Mouse (Mus musculus) liver, postnatal 0 days (tissue): ENCODE measurements around the gene Mical3. TPM values are rescaled to one million over a fixed set of nuclear protein-coding genes. Genes with fewer than 3 reads are reported as not detected.

Source experiments
- ATAC-seq: fragments of 200-750 bp; cut with Nextera tagmentation; 2 replicates; pipeline ENCODE4 v1.8.0; 2017; ENCODE audit warnings: mild to moderate bottlenecking, moderate library complexity
- DNase-seq: peaks from one replicate; pipeline ENCODE4 v3.0.0-alpha.2; 2016
- H3K27ac ChIP-seq: fragments of 300-500 bp; sonication (generic); 2 replicates; pipeline ENCODE4 v1.5.1; 2014; ENCODE audit warnings: antibody characterized with exemption, moderate library complexity, mild to moderate bottlenecking, low read depth
- H3K27me3 ChIP-seq: fragments of 300-500 bp; sonication (generic); 2 replicates; pipeline ENCODE4 v1.6.1; 2014; ENCODE audit warnings: low read length, control low read depth, mixed read lengths; ENCODE audit not compliant: insufficient read depth
- H3K36me3 ChIP-seq: fragments of 300-500 bp; sonication (generic); replicated peaks from 2 replicates; pipeline ENCODE4 v1.6.1; 2014; ENCODE audit warnings: mild to moderate bottlenecking, control low read depth, low read length, moderate library complexity, mixed read lengths; ENCODE audit not compliant: insufficient read depth
- H3K4me1 ChIP-seq: fragments of 300-500 bp; sonication (generic); 2 replicates; pipeline ENCODE4 v1.6.1; 2014; ENCODE audit warnings: antibody characterized with exemption, mild to moderate bottlenecking, control low read depth; ENCODE audit not compliant: insufficient read depth
- H3K4me2 ChIP-seq: fragments of 300-500 bp; sonication (generic); 2 replicates; pipeline ENCODE4 v1.6.1; 2014; ENCODE audit warnings: low read depth, mild to moderate bottlenecking, low read length, moderate library complexity, mixed read lengths
- H3K4me3 ChIP-seq: fragments of 300-500 bp; sonication (generic); 2 replicates; pipeline ENCODE4 v1.5.1; 2014; ENCODE audit warnings: low read depth, low read length
- H3K9ac ChIP-seq: fragments of 300-500 bp; sonication (generic); replicated peaks from 2 replicates; pipeline ENCODE4 v1.6.1; 2014; ENCODE audit warnings: mild to moderate bottlenecking, moderate library complexity
- H3K9me3 ChIP-seq: fragments of 300-500 bp; sonication (generic); 2 replicates; pipeline ENCODE4 v1.6.1; 2016; ENCODE audit warnings: mild to moderate bottlenecking, control low read depth, low read length, mixed read lengths
- CTCF ChIP-seq: sonication (generic); IDR thresholded peaks from 2 replicates; pipeline ENCODE4 v1.5.1; 2016; ENCODE audit warnings: antibody characterized with exemption, low read depth
- EP300 ChIP-seq: IDR thresholded peaks from 2 replicates; pipeline ENCODE4 v1.6.1; 2016; ENCODE audit warnings: antibody characterized with exemption, low read depth, mild to moderate bottlenecking
- WGBS: fragments of 180-500 bp; shearing (Covaris S2); extraction: QIAGEN DNeasy Blood & Tissue Kit; methylation state at CpG from one replicate; pipeline ENCODE4 v1.1.7; 2014; ENCODE audit not compliant: insufficient replicate concordance; 5-methylcytosine and 5-hydroxymethylcytosine counted together
- polyA plus RNA-seq: library from polyadenylated mRNA; unstranded; fragments of >200 nt; fragmentation: Nextera tagmentation; extraction: Ambion mirVana; gene quantifications from 2 replicates; pipeline ENCODE4 v1.2.1, GENCODE M21; 2015

Gene Mical3
- 4.0 and 4.5 TPM in 2 replicates for polyA plus RNA-seq

- Histone ChIP-seq H3K9ac (peak within 1 kb of the TSS; percentile 2; the same call in 1 of the 2 replicates), H3K27me3 (peaks cover 29% of the 10 kb centered on the region), H3K27ac (no peak within 1 kb of the TSS), H3K4me3 (peak within 1 kb of the TSS; percentile 33), H3K4me1 (peaks cover 17% of the 10 kb centered on the region), H3K9me3 (no peaks in the 10 kb centered on the region), H3K36me3 (no peaks in the 10 kb centered on the region), H3K4me2 (peak within 1 kb of the TSS; percentile 77)
- TF ChIP-seq EP300: no peak
- no peak for TF ChIP-seq CTCF
- ATAC-seq (no peak), DNase-seq (no peak)
- 2% methylated on average over 17 of the region's 17 CpGs for WGBS
These were observed at the start of gene Mical3 for GRCm38 (mm10) chr6:121130773-121131172. TSS of gene Mical3 (minus strand) at chr6:121130999.

- Histone ChIP-seq H3K4me2 (no peak overlapping the region), H3K4me1 (peaks cover 14% of the 10 kb centered on the region; the same call in 1 of the 2 replicates), H3K27ac (no peak overlapping the region), H3K36me3 (no peaks in the 10 kb centered on the region), H3K4me3 (no peak overlapping the region), H3K9ac (no peak overlapping the region), H3K27me3 (no peaks in the 10 kb centered on the region), H3K9me3 (no peaks in the 10 kb centered on the region)
- 63% methylated on average over 7 of the region's 7 CpGs for WGBS
- ATAC-seq (no peak), DNase-seq (no peak)
- TF ChIP-seq EP300 (no peak), CTCF (no peak)
These were observed 49.0 kb upstream of the Mical3 start for GRCm38 (mm10) chr6:121179846-121180245.

GRCm38 (mm10) chr6:121178700-121179358, 48.0 kb upstream of the Mical3 start:
- H3K4me1 ChIP-seq: peaks cover 8% of the 10 kb centered on the region; the same call in 1 of the 2 replicates
- no peak overlapping the region for H3K4me3 ChIP-seq
- H3K9ac ChIP-seq: no peak overlapping the region
- H3K4me2 ChIP-seq: no peak overlapping the region
- ATAC-seq (0 out of 2 replicates have a peak, but pooled peaks have one; percentile 10), DNase-seq (peak; percentile 63)
- no peak for TF ChIP-seq EP300
- TF ChIP-seq CTCF: peak; percentile 73
- H3K27me3 ChIP-seq: no peaks in the 10 kb centered on the region
- no peaks in the 10 kb centered on the region for H3K9me3 ChIP-seq
- no peaks in the 10 kb centered on the region for H3K36me3 ChIP-seq
- 48% methylated on average over 7 of the region's 7 CpGs for WGBS
- H3K27ac ChIP-seq: no peak overlapping the region

- Histone ChIP-seq H3K9me3 (no peaks in the 10 kb centered on the region), H3K36me3 (no peaks in the 10 kb centered on the region), H3K27me3 (no peaks in the 10 kb centered on the region), H3K4me2 (no peak overlapping the region), H3K4me1 (0 out of 2 replicates have a peak, but pooled peaks cover 4% of the 10 kb centered on the region), H3K27ac (no peak overlapping the region), H3K9ac (no peak overlapping the region), H3K4me3 (no peak overlapping the region)
- TF ChIP-seq EP300 (no peak), CTCF (no peak)
- DNase-seq: no peak
- ATAC-seq: no peak
- 82% methylated on average over 7 of the region's 7 CpGs for WGBS
These were observed 46.4 kb upstream of the Mical3 start for GRCm38 (mm10) chr6:121177118-121177708.

- H3K4me1 ChIP-seq: 0 out of 2 replicates have a peak, but pooled peaks cover 4% of the 10 kb centered on the region
- 58% methylated on average over 4 of the region's 4 CpGs for WGBS
- no peak overlapping the region for H3K9ac ChIP-seq
- no peaks in the 10 kb centered on the region for H3K9me3 ChIP-seq
- no peak for ATAC-seq
- H3K27ac ChIP-seq: no peak overlapping the region
- no peaks in the 10 kb centered on the region for H3K36me3 ChIP-seq
- H3K27me3 ChIP-seq: no peaks in the 10 kb centered on the region
- H3K4me3 ChIP-seq: no peak overlapping the region
- H3K4me2 ChIP-seq: no peak overlapping the region
- TF ChIP-seq EP300: no peak
- no peak for TF ChIP-seq CTCF
- no peak for DNase-seq
These were observed 45.9 kb upstream of the Mical3 start for GRCm38 (mm10) chr6:121176731-121177098.

- 40% methylated on average over 14 of the region's 14 CpGs for WGBS
- Histone ChIP-seq H3K27me3 (no peaks in the 10 kb centered on the region), H3K9me3 (no peaks in the 10 kb centered on the region), H3K9ac (no peak overlapping the region), H3K4me1 (0 out of 2 replicates have a peak, but pooled peaks cover 4% of the 10 kb centered on the region), H3K36me3 (no peaks in the 10 kb centered on the region), H3K27ac (no peak overlapping the region), H3K4me2 (no peak overlapping the region; the same call in 1 of the 2 replicates), H3K4me3 (no peak overlapping the region)
- DNase-seq: no peak
- no peak for ATAC-seq
- no peak for TF ChIP-seq EP300
- TF ChIP-seq CTCF: no peak
These were observed 45.4 kb upstream of the Mical3 start for GRCm38 (mm10) chr6:121176011-121176730.
